Mouse (Mus musculus): ENCODE results near the gene Stfa3. TPM values are rescaled to one million over a fixed set of nuclear protein-coding genes. Genes with fewer than 3 reads are reported as not detected.
"Not testable (repeated sequence)": the region's sequence is repeated elsewhere in the genome, so short reads cannot be mapped to it uniquely, and the experiment has no call there.

Gene Stfa3
- polyA plus RNA-seq, 1 experiment from 2014 or later: 0.60 TPM

DNA sequence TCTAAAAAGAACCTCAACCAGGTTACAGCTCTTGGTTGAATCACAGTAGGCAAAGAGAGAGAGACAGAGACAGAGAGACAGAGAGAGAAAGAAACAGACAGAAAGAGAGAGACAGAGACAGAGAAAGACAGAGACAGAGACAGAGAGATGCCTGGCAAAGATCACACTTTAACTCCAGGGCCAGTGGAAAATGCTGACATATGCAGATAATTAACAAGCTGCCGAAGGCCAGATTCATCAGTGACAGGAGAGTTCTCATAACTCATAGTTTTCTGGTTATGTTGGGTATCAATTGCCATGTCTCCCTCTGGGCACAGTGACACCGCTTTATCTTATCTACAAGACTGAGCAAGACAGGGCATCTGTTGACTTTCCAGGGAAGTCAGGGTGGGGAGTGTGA, 12.7 kb upstream of the Stfa3 start:
- WGBS: 70% methylated on average over 2 of the region's 2 CpGs
- no peak overlapping the region for H3K4me2 ChIP-seq
- no peak for ATAC-seq (ENCODE audit: insufficient number of reproducible peaks, insufficient read depth, low FRiP score, low TSS enrichment, low read depth)

DNA sequence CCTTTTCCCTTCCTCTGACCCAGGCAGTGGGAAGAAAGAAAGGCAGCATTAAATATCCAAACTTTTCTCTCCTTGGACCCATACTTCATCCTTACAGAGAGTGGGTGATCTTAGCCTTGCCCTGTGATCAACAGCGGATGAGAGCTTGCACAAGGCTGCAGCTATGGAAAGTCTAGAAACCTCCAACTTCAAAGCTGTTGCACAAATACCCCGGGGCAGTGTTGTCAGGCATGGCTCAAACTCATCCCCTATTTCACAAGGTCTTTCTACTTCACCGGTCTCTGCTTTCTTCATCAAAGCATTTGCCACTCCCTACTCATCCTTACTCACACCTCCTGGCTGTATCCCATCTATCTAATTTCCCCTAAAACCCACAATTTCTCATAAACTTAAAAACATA, 10.2 kb upstream of the Stfa3 start:
- Histone ChIP-seq H3K36me3 (no peaks in the 10 kb centered on the region), H3K27me3 (no peaks in the 10 kb centered on the region), H3K9ac (replicated peaks) (no peak overlapping the region), H3K4me1 (replicated peaks) (no peaks in the 10 kb centered on the region), H3K4me3 (replicated peaks) (no peak overlapping the region), H3K9me3 (peaks cover 5% of the 10 kb centered on the region; the same call in 1 of the 2 replicates), H3K27ac (no peak overlapping the region), H3K4me2 (no peak overlapping the region)
- 97% methylated on average over 3 of the region's 3 CpGs for WGBS
- ATAC-seq (ENCODE audit: insufficient number of reproducible peaks, insufficient read depth, low FRiP score, low TSS enrichment, low read depth): no peak

More for the DNA sequence above, 12.7 kb upstream of the Stfa3 start:
- Histone ChIP-seq H3K4me1 (replicated peaks) (no peaks in the 10 kb centered on the region), H3K27ac (no peak overlapping the region), H3K9ac (replicated peaks) (no peak overlapping the region), H3K9me3 (peaks cover 5% of the 10 kb centered on the region; the same call in 1 of the 2 replicates), H3K27me3 (no peaks in the 10 kb centered on the region), H3K36me3 (no peaks in the 10 kb centered on the region), H3K4me3 (replicated peaks) (no peak overlapping the region)

DNA sequence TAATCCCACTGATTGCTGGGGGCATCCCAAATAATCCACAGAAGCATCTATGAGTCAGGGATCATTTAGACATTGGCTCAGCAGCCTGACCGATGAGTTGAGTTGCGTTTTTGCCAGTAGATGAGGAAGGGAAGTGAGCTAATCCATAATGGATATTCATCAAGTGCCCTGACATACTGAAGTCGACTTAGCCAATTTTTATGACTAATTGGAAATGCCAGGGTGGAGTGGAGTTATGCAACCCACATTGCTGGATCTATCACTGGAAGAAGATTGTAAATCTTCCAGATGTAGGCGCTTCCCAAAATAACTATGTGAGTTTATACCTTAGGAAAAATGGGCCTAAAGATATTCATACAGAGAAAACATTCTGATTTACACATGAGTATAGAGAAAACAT, 8.9 kb upstream of the Stfa3 start:
- no peak overlapping the region for H3K4me2 ChIP-seq
- 82% methylated on average over 4 of the region's 4 CpGs for WGBS
- H3K4me3 ChIP-seq (replicated peaks): no peak overlapping the region
- no peaks in the 10 kb centered on the region for H3K36me3 ChIP-seq
- no peak overlapping the region for H3K9ac ChIP-seq (replicated peaks)
- no peaks in the 10 kb centered on the region for H3K4me1 ChIP-seq (replicated peaks)
- no peak for ATAC-seq (ENCODE audit: insufficient number of reproducible peaks, insufficient read depth, low FRiP score, low TSS enrichment, low read depth)
- H3K27ac ChIP-seq: no peak overlapping the region
- no peaks in the 10 kb centered on the region for H3K27me3 ChIP-seq
- peaks cover 3% of the 10 kb centered on the region; the same call in 1 of the 2 replicates for H3K9me3 ChIP-seq

DNA sequence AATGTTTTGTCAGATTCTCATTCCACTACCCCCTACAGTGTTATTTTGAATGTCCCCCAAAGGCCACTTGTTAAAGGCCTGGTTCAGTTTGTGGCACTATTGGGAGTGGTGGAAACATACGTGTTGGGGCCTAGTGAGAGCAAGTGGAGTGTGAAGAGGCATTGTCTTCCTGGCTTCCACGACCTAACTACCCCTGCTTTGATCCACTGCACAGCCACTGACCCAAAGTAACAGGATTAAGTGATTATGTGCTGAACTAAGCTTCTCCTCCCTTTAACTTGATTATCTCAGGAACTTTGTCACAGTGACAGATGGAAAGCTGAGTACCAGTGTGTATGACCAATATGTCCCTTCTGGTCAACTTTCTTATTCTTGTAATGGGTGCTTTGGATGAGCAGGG, 5.2 kb upstream of the Stfa3 start:
- Histone ChIP-seq H3K36me3 (no peaks in the 10 kb centered on the region), H3K4me3 (replicated peaks) (no peak overlapping the region), H3K27ac (no peak overlapping the region), H3K4me1 (replicated peaks) (no peaks in the 10 kb centered on the region), H3K9ac (replicated peaks) (no peak overlapping the region), H3K9me3 (no peaks in the 10 kb centered on the region), H3K27me3 (no peaks in the 10 kb centered on the region), H3K4me2 (no peak overlapping the region)
- ATAC-seq (ENCODE audit: insufficient number of reproducible peaks, insufficient read depth, low FRiP score, low TSS enrichment, low read depth): no peak
- WGBS: 61% methylated on average over 2 of the region's 2 CpGs

DNA sequence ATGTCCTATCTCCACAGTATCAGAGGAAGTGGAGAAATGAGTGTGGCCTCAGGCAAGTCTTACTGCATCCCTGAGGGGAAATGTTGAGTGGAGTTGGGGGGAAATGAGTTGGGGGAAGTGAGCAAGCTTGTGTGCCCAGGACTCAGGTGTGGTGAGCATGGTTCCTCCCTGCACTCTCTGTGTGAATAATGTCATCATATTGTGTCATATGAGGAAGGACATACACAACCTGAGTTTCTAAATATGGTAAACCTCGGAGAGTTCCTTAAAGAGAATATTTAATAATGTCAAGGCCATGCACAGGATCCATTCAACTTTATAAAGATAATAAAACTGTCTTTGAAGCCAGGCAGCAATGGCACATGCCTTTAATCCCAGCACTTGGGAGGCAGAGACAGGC, 34.2 kb downstream of the Stfa3 start:
- not testable (repeated sequence) for H3K4me2 ChIP-seq; ATAC-seq (ENCODE audit: insufficient number of reproducible peaks, insufficient read depth, low FRiP score, low TSS enrichment, low read depth); H3K27me3 ChIP-seq; H3K27ac ChIP-seq; H3K9me3 ChIP-seq; H3K4me1 ChIP-seq (replicated peaks); H3K9ac ChIP-seq (replicated peaks); H3K4me3 ChIP-seq (replicated peaks); H3K36me3 ChIP-seq
- WGBS: 92% methylated on average over 1 of the region's 1 CpGs

DNA sequence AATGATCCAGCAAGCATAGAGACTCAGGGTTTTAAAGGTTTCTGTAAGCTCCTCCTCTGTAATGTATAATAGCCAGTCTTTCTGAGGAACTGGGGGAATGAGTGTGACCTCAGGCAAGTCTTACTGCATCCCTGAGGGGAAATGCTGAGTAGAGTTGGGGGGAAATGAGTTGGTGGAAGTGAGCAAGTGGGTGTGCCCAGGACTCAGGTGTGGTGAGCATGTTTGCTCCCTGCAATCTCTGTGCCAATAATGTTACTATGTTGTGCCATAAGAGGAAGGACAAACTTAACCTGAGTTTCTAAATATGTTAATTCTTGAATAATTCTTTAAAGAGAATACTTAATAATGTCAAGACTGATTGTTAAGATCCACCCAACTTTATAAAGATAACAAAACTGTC, 46.8 kb downstream of the Stfa3 start, which contains the start of gene Stfa2:
Gene Stfa2 (minus strand): TSS at position 101 of the 400 bp plus-strand sequence.
- Histone ChIP-seq H3K4me3 (replicated peaks) (no peak within 1 kb of the TSS), H3K9me3 (no peaks in the 10 kb centered on the region)

More for the DNA sequence above, 46.8 kb downstream of the Stfa3 start, which contains the start of gene Stfa2:
- no peak within 1 kb of the TSS for H3K27ac ChIP-seq
- no peaks in the 10 kb centered on the region for H3K36me3 ChIP-seq
- H3K4me1 ChIP-seq (replicated peaks): no peaks in the 10 kb centered on the region
- H3K9ac ChIP-seq (replicated peaks): no peak within 1 kb of the TSS
- H3K27me3 ChIP-seq: no peaks in the 10 kb centered on the region
- H3K4me2 ChIP-seq: no peak within 1 kb of the TSS
- ATAC-seq (ENCODE audit: insufficient number of reproducible peaks, insufficient read depth, low FRiP score, low TSS enrichment, low read depth): no peak

Other genes with a start within 250 kb of the Stfa3 start
- not detected in 2 replicates for gene Gm5416, start 245.0 kb downstream of the Stfa3 start, polyA plus RNA-seq (2016; fragmentation: Nextera tagmentation; extraction: Ambion mirVana)
- not detected in 2 replicates for gene 2010005H15Rik, start 233.9 kb downstream of the Stfa3 start, polyA plus RNA-seq (2016; fragmentation: Nextera tagmentation; extraction: Ambion mirVana)
- 1.8 and 2.6 TPM in 2 replicates for gene Stfa1, start 178.4 kb downstream of the Stfa3 start, polyA plus RNA-seq (2016; fragmentation: Nextera tagmentation; extraction: Ambion mirVana)
- not detected in 2 replicates for gene BC117090, start 121.1 kb downstream of the Stfa3 start, polyA plus RNA-seq (2016; fragmentation: Nextera tagmentation; extraction: Ambion mirVana)
- gene BC100530, start 87.6 kb downstream of the Stfa3 start, polyA plus RNA-seq (2016; fragmentation: Nextera tagmentation; extraction: Ambion mirVana): 1.6 and 2.7 TPM in 2 replicates
- gene Stfa2, start 46.9 kb downstream of the Stfa3 start, polyA plus RNA-seq (2016; fragmentation: Nextera tagmentation; extraction: Ambion mirVana): not detected in 2 replicates
- gene Casr, start 106.7 kb upstream of the Stfa3 start, polyA plus RNA-seq (2016; fragmentation: Nextera tagmentation; extraction: Ambion mirVana): 0.13 and 0.31 TPM in 2 replicates
- gene Cd86, start 210.7 kb upstream of the Stfa3 start, polyA plus RNA-seq (2016; fragmentation: Nextera tagmentation; extraction: Ambion mirVana): 0.69 and 1.0 TPM in 2 replicates
- gene Ildr1, start 238.6 kb upstream of the Stfa3 start, polyA plus RNA-seq (2016; fragmentation: Nextera tagmentation; extraction: Ambion mirVana): 0.66 and 0.93 TPM in 2 replicates

All from limb, embryonic 12.5 days (tissue).